Mouse (Mus musculus): ENCODE data around the gene Adamts9.

Gene Adamts9

DNA sequence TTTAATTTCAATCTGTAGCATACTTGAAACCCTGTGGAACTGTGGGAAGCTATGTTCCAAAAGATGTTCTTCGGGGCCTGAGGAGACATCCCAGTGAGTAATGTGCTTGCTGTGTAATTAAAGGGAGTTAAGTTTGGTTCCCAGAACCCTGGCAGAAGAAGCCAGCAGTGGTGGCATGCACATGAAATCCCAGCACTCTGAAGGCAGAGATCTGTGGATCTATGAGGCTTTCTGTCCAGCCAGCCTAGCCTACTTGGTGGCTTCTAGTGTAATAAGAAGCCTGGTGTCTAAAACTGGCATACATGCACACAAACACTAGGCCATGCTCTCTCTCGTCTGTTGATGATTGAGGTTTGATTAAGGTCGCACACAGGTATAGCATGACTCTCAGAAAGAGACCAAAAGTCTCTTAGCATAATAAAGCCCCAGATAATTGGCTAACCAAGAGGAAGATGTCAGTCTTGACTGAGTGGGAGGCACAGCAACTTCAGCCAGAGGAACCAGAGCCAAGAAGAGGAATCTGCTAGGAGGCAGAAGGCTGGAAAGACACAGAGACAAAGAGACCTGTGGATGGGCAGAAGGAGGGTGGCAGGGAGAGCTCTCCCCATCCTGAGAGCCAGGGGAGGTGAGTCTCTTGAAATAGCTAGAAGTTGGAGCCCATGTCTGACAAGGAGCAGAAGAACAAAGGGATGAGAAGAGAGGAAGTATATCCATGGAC lies 138.9 kb downstream of the Adamts9 start:
- 68% methylated on average over 3 of the region's 3 CpGs for WGBS

DNA sequence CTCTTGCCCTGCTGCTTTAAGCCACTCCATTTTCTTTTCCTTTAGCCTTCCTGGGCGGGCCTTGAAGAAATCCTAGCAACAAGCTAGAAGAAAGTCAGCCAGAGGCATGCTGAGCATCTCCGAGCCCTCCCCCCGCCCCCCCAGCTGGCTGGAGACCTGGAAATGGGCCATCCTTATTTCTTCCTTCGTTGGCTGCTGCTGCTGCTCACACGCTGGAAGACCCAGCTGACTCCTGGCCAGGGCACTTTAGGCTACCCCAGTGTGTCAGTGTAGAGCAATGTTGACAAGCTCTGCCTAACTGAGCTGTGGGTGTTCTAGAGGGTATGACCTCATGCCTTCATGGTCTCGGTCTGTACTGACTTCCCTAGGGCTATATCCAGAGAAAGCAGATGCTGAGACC lies 140.1 kb downstream of the Adamts9 start:
- WGBS, result 41% methylated on average over 6 of the region's 6 CpGs

- WGBS, result 95% methylated on average over 11 of the region's 11 CpGs
These were observed 140.9 kb downstream of the Adamts9 start for GRCm38 (mm10) chr6:92802421-92802820.

DNA sequence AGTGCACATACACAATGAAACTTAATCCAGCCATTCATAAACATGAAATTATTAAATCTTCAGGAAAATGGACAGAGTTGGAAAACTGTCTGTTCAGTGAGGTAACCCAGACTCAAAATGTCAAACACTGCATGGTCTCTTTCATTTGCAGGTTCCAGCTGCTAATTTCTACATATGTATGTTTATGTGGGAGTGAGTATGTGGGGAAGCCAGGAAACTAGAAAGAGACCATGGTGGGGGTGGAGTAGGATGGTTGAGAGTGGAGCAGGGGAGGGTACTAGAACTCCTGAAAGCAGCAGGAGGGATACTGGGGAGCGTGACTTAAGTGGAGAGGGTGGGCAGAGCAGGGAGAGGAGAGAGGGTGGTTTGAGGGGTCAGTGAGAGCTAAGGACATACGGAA lies 141.8 kb downstream of the Adamts9 start:
- 71% methylated on average over 2 of the region's 2 CpGs for WGBS

- 81% methylated on average over 6 of the region's 6 CpGs for WGBS
These were observed 149.5 kb downstream of the Adamts9 start for GRCm38 (mm10) chr6:92793804-92794203.

DNA sequence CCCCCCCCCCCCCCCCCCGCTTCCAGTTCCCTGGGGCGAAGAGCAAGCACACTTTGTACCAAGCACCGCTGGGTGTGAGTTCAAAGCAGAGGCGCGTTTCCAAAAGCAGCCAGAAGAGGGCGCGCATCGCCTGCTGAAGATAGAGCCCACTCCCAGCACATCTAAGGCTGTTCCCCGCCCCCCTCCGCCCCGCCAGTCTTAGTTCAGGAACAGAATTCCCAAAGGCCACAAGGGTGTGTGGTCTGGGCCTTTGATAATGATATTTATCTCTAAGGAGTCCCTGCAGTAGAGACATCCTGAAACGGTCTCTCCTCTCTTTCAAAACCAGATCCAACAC lies 155.9 kb downstream of the Adamts9 start:
- under 1% methylated on average over 12 of the region's 12 CpGs for WGBS

DNA sequence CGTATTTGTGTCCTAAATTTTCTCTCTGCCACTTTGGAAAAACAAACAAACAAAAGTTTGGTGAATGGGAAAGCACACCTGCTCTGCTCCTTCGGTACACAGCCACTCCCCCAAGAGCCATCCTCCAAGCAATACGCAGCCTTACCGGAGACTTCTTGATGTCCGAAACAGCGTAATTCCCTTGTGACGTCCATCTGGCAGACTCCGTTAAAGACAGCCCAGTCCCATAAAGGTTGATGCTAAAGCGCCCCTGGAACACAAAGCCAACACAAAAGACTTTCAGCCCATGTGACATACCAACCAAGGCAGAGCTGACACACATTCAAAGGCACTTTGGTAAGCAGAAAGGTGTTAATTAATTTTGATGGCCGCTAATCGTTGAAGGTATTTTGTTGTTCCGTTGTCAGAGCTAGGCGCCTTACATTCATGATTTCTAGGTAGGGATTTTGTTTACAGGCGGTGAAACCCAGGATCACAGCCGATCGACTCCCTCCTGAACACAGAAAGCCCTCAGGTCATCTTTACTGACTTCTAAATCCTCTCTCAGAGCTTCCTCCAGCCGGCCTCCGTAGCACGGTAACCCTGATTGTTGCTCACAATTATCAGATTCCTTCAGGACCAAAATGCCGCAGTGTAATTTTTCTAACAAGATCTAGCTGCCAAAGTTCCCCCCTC lies 156.5 kb downstream of the Adamts9 start:
- WGBS, result 11% methylated on average over 20 of the region's 20 CpGs

- 7% methylated on average over 7 of the region's 7 CpGs for WGBS
These were observed 158.5 kb downstream of the Adamts9 start for GRCm38 (mm10) chr6:92784782-92785181.

DNA sequence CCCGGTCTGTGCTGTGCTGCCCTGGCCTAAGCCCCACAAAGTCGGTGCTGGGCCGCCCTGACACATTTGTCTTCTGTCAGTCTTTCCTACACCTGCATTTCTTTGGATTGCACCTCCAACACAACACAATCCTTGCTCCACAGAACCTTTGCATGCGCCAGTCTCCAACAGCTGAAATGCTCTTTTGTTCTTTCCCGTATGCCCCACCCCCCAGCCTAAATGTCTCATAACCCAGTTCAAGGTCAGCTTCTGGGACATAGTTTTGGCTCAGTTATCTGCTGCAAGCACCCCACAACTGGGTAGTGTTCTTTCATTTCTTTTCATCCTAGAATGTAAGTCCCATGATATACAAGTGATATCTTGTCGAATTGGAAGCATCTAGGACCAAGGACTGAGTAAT lies 161.8 kb downstream of the Adamts9 start:
- WGBS, result 92% methylated on average over 6 of the region's 6 CpGs

- 72% methylated on average over 5 of the region's 5 CpGs for WGBS
These were observed 163.4 kb downstream of the Adamts9 start for GRCm38 (mm10) chr6:92779935-92780205.

DNA sequence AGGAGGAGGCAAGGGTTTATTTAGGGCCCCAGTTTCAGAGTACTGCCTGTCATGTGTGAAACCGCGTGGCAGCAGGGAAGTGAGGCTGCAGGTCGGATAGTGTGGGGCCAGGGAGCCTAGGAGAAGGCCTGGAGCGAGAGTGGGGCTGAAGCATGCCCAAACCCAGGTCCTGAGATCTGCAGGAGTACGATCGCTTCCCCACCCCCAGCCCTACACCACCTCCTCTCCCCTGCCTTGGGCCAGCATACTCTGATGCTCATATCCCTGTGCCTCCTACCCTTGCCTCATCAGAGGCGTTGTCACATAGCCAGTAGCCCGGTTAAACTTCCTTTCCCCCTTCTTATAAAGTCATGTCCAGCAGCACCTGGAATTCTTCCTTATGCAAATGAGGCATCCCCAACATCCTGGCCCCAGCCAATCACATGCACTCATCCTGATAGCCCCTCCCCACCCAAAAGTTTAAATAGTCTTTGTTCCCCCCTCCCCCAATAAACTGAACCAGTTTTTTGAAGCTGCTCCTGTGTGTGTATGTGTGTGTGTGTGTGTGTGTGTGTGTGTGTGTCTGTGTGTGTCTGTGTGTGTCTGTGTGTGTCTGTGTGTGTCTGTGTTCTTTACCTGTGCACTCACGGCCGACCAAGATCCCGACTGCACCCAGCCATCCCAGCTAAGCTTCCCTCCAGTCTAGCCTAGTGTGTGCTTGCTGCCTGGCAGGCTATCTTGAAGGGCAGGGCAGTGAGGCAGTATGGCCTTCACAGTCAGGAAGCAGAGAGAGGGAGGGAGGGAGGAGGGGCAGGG lies 164.0 kb downstream of the Adamts9 start:
- WGBS, result 80% methylated on average over 11 of the region's 11 CpGs

DNA sequence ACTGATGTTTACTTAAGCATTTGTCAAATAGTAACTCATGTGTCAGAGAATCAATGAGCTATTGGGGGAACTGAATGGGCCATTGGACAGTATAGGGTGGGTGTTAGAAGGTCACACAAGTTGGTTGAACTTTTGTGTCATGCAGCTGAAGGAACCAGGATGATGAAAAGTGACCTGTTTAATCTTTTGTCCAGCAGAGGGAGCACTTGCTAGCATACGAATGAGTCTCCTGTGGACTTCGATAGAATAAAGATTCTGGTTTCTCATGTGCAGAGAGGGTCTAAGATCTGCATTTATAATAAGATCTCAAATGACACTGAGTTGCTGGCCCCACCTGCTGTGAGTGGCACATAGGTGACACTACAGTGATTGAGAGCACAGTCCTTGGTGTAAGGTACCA lies 166.9 kb downstream of the Adamts9 start:
- WGBS, result 2% methylated on average over 2 of the region's 2 CpGs

GRCm38 (mm10) chr6:92762372-92762771 lies 180.9 kb downstream of the Adamts9 start:
- 28% methylated on average over 3 of the region's 3 CpGs for WGBS

DNA sequence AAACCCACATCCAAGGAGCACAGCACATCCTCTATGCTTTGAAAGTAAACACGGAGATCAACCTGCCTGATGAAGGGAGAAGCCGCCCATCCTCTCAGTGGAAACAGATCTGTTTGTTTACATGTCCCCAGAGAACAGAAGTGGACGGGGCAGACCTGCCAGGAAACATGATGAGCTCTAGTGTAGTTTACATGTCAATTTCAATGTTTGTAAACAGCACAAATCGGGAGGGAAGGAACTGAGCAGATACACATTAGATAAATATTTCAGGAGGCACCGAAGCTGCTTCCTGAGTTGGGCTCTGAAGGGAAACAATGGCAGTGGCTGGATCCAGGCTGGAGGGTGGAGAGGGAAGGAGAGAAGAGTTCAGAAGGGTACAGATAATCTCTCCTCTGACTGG lies 187.5 kb downstream of the Adamts9 start:
- WGBS, result 67% methylated on average over 5 of the region's 5 CpGs

GRCm38 (mm10) chr6:92752737-92753136 lies 190.6 kb downstream of the Adamts9 start:
- WGBS, result 34% methylated on average over 2 of the region's 2 CpGs

- WGBS, result 55% methylated on average over 4 of the region's 4 CpGs
These were observed 193.9 kb downstream of the Adamts9 start for GRCm38 (mm10) chr6:92749420-92749819.

GRCm38 (mm10) chr6:92743605-92744004 lies 199.7 kb downstream of the Adamts9 start:
- WGBS, result 6% methylated on average over 11 of the region's 11 CpGs

DNA sequence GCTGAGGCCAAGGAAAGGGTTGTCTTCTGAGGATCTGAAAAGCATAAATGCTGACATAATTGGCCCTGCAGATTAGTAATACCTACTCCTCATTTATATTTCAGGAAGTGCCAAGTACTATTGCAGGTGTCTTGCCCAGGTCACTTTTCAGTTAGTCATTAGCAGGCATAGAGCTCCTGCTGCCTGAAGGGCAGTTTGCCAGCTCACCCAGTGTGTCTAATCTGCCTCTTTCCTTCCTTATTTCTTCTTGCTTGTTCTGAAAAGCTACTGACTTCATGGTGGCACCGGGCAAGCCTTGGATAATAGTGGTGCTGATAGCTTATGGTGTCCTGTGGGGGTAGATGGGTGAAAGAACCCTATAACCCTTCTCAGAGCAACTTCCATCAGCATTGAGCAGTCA lies 206.2 kb downstream of the Adamts9 start:
- WGBS, result 66% methylated on average over 1 of the region's 1 CpGs

GRCm38 (mm10) chr6:92728514-92728913 lies 214.8 kb downstream of the Adamts9 start:
- WGBS, result 14% methylated on average over 7 of the region's 7 CpGs

DNA sequence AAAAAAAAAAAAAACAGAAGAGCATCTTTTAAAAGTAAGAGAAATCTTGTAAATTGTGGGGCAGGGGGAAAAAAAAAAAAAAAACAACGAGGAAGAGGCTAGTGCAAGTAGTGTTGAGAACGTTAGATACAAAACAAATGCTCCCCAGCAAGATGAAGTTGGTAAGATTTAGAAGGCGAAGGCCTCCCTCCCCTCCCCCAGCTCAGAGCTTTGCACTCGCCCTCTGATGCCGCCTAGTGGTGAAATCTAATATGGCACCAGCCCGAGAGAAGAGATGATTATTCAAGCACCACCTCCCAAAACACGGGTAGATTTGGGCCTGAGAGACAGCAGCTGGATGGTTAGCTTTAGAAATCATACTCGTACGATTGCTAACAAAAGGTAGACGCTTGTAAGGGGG lies 215.2 kb downstream of the Adamts9 start:
- WGBS, result 2% methylated on average over 10 of the region's 10 CpGs

GRCm38 (mm10) chr6:92727351-92727986 lies 215.8 kb downstream of the Adamts9 start:
- 24% methylated on average over 7 of the region's 7 CpGs for WGBS

DNA sequence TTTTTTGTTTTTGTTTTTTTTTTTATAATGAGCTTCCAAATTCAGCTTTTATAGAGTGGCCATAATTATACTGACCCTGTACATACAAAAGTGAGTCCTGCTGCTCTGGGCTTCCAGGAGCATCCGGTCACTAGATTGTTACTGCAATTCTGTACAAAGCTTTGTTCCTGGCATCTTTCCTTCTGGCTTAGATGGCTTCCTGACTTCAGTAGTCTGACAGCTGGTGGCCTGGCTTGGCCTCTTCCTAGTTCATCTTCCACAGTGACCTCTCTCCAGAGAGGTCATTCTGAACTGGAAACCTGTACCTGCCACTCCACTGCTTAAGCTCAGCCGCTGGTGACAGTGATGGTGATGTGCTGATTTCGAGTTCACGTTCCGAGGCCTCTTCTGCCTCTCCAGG lies 217.2 kb downstream of the Adamts9 start:
- WGBS, result 82% methylated on average over 5 of the region's 5 CpGs

DNA sequence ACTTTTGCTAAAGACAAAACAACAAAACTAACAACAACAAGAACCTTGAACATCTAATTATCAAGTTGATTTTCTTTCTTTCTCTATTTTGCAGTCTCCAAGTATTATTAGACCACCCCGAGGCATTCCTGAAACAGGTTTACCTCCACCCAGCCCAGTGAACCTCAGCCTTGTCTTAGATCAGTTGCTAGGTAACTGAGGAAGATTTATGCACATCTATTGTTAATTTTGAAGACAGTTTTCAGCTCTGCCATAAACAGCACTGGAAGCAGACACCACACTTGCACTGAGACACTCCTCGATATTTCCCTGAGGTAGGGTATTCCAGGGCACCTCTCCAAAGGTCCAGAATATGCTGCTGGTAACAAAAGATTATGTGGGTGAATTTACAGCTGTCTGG lies 218.9 kb downstream of the Adamts9 start:
- 42% methylated on average over 2 of the region's 2 CpGs for WGBS
